Mouse (Mus musculus) cerebellum, adult 2 months (tissue): ENCODE measurements around the gene Hhat. TPM values are rescaled to one million over a fixed set of nuclear protein-coding genes. Genes with fewer than 3 reads are reported as not detected.

Experiments
- DNase-seq, 2 experiments: peaks; one replicate each; pipeline ENCODE4 v3.0.0; 2021
- H3K27ac ChIP-seq: fragments of 200-500 bp; 2 replicates; pipeline ENCODE4 v1.5.1; 2012; ENCODE audit warnings: low read length, control low read depth, inconsistent platforms; ENCODE audit not compliant: insufficient read depth
- H3K27me3 ChIP-seq: fragments of 200-500 bp; 2 replicates; pipeline ENCODE4 v1.6.1; 2012; ENCODE audit warnings: inconsistent platforms, mild to moderate bottlenecking, low read length, moderate library complexity; ENCODE audit not compliant: control insufficient read depth, insufficient read depth
- H3K4me1 ChIP-seq: fragments of 200-500 bp; 2 replicates; pipeline ENCODE4 v1.6.1; 2011; ENCODE audit warnings: low read length; ENCODE audit not compliant: control insufficient read depth, insufficient read depth
- H3K4me3 ChIP-seq: fragments of 200-500 bp; replicated peaks from 2 replicates; pipeline ENCODE3; 2011; ENCODE audit warnings: mild to moderate bottlenecking, low read depth, low read length, control low read depth; ENCODE audit not compliant: insufficient read depth
- CTCF ChIP-seq: fragments of 200-500 bp; IDR thresholded peaks from 2 replicates; pipeline ENCODE4 v1.5.1; 2011; ENCODE audit warnings: low read depth, mild to moderate bottlenecking, control low read depth, low read length, moderate library complexity, borderline replicate concordance; ENCODE audit not compliant: insufficient read depth
- POLR2A ChIP-seq: fragments of 200-500 bp; IDR thresholded peaks from 2 replicates; pipeline ENCODE4 v1.6.1; 2011; ENCODE audit warnings: low read length, control low read depth, borderline replicate concordance; ENCODE audit not compliant: insufficient read depth
- WGBS: fragments of 180-500 bp; shearing (Covaris S2); methylation state at CpG from one replicate; pipeline ENCODE4 v1.1.7; 2018; 5-methylcytosine and 5-hydroxymethylcytosine counted together
- polyA plus RNA-seq: library from polyadenylated mRNA; depleted of rRNA; stranded (reverse); fragments of >200 nt; gene quantifications from 2 replicates; pipeline ENCODE4 v1.2.3, GENCODE M21; 2012

The Hhat gene
- polyA plus RNA-seq, 1 experiment = 2.1 TPM

GRCm38 (mm10) chr1:192587451-192587850 lies 183.6 kb downstream of the Hhat start:
- Histone ChIP-seq H3K27ac (no peak overlapping the region), H3K27me3 (no peaks in the 10 kb centered on the region)
- 81% methylated on average over 9 of the region's 9 CpGs for WGBS

GRCm38 (mm10) chr1:192585289-192585688 lies 185.7 kb downstream of the Hhat start:
- Histone ChIP-seq H3K4me3 (no peak overlapping the region), H3K27me3 (no peaks in the 10 kb centered on the region), H3K27ac (no peak overlapping the region), H3K4me1 (no peaks in the 10 kb centered on the region)
- TF ChIP-seq CTCF (no peak), POLR2A (no peak)
- DNase-seq = no peak

More at GRCm38 (mm10) chr1:192587451-192587850, 183.6 kb downstream of the Hhat start:
- H3K4me3 ChIP-seq = no peak overlapping the region
- no peaks in the 10 kb centered on the region for H3K4me1 ChIP-seq
- no peak for DNase-seq
- TF ChIP-seq POLR2A = no peak
- TF ChIP-seq CTCF = no peak

- Histone ChIP-seq H3K4me1 (no peaks in the 10 kb centered on the region), H3K27ac (no peak overlapping the region), H3K4me3 (no peak overlapping the region), H3K27me3 (no peaks in the 10 kb centered on the region)
- DNase-seq = no peak
- TF ChIP-seq CTCF (no peak), POLR2A (no peak)
- 48% methylated on average over 2 of the region's 2 CpGs for WGBS
Measured at GRCm38 (mm10) chr1:192582921-192583320, 188.1 kb downstream of the Hhat start.

GRCm38 (mm10) chr1:192564691-192565090 lies 206.3 kb downstream of the Hhat start:
- TF ChIP-seq CTCF = no peak
- TF ChIP-seq POLR2A = no peak
- Histone ChIP-seq H3K27me3 (no peaks in the 10 kb centered on the region), H3K27ac (no peak overlapping the region), H3K4me1 (no peaks in the 10 kb centered on the region), H3K4me3 (no peak overlapping the region)
- DNase-seq = no peak

GRCm38 (mm10) chr1:192559341-192559740 lies 211.7 kb downstream of the Hhat start:
- TF ChIP-seq POLR2A (no peak), CTCF (no peak)
- Histone ChIP-seq H3K4me1 (peaks cover 9% of the 10 kb centered on the region), H3K27me3 (no peaks in the 10 kb centered on the region), H3K27ac (no peak overlapping the region), H3K4me3 (no peak overlapping the region)
- WGBS = 92% methylated on average over 1 of the region's 1 CpGs
- no peak for DNase-seq

- 32% methylated on average over 5 of the region's 5 CpGs for WGBS
- peaks cover 9% of the 10 kb centered on the region for H3K4me1 ChIP-seq
- peak in 1 of 2 experiments; percentile 13 for DNase-seq
- no peaks in the 10 kb centered on the region for H3K27me3 ChIP-seq
- no peak overlapping the region for H3K27ac ChIP-seq
- no peak overlapping the region for H3K4me3 ChIP-seq
- TF ChIP-seq POLR2A (no peak), CTCF (no peak)
Measured at GRCm38 (mm10) chr1:192557978-192558594, 212.9 kb downstream of the Hhat start.

- no peak for DNase-seq
- Histone ChIP-seq H3K4me3 (no peak overlapping the region), H3K27me3 (no peaks in the 10 kb centered on the region), H3K27ac (no peak overlapping the region), H3K4me1 (peaks cover 9% of the 10 kb centered on the region)
- WGBS = 60% methylated on average over 4 of the region's 4 CpGs
- TF ChIP-seq POLR2A (no peak), CTCF (no peak)
Measured at GRCm38 (mm10) chr1:192555516-192555915, 215.5 kb downstream of the Hhat start.

- no peaks in the 10 kb centered on the region for H3K27me3 ChIP-seq
- no peak for DNase-seq
- H3K4me3 ChIP-seq = no peak overlapping the region
- H3K27ac ChIP-seq = no peak overlapping the region
- no peak for TF ChIP-seq POLR2A
- no peak for TF ChIP-seq CTCF
- 95% methylated on average over 3 of the region's 3 CpGs for WGBS
- no peaks in the 10 kb centered on the region for H3K4me1 ChIP-seq
Measured at GRCm38 (mm10) chr1:192550561-192550960, 220.5 kb downstream of the Hhat start.
